Comparison of ENCODE assay signal across 8 mouse cellular contexts in genomic region chr11:43516344-43517021, GRCm38 (mm10). TPM values are rescaled to one million over a fixed set of nuclear protein-coding genes. Genes with fewer than 3 reads are reported as not detected.
DNase-seq lines count a peak whose midpoint lies in the region; ATAC-seq and TF ChIP-seq lines count a peak whose summit lies in the region.

No protein-coding gene starts in this region.

- no peaks in the 10 kb centered on the region for H3K36me3 ChIP-seq in E14TG2a.4 (ENCODE audit: insufficient read depth, low read length)
- H3K36me3 ChIP-seq in hindbrain, postnatal 0 days (ENCODE audit: insufficient read depth, low read length): no peaks in the 10 kb centered on the region
- no peaks in the 10 kb centered on the region for H3K36me3 ChIP-seq in lung, embryonic 15.5 days
- H3K36me3 ChIP-seq in stomach, embryonic 14.5 days (ENCODE audit: control insufficient read depth, insufficient read depth, low read length): no peaks in the 10 kb centered on the region

- ATAC-seq in hindbrain, postnatal 0 days: peak; percentile 33; the same call in 1 of the 2 replicates
- 0 out of 2 replicates have a peak, but pooled peaks have one; percentile 19 for ATAC-seq in lung, embryonic 15.5 days (ENCODE audit: borderline replicate concordance, extremely low read depth, low FRiP score, low TSS enrichment)
- ATAC-seq in stomach, embryonic 14.5 days (ENCODE audit: insufficient number of reproducible peaks, insufficient read depth, low FRiP score, low read depth): 0 out of 2 replicates have a peak, but pooled peaks have one; percentile 40

- WGBS in hindbrain, postnatal 0 days: 51% methylated on average over 8 of the region's 8 CpGs
- 28% methylated on average over 8 of the region's 8 CpGs for WGBS in lung, embryonic 15.5 days
- WGBS in stomach, embryonic 14.5 days: 31% methylated on average over 8 of the region's 8 CpGs

- intact Hi-C loops in gastrocnemius, postnatal 14 days (cut with DNase I; ENCODE audit: low total_unique reads): no loop called here

- peaks cover 41% of the 10 kb centered on the region for H3K4me1 ChIP-seq in E14TG2a.4 (replicated peaks; ENCODE audit: low read depth, low read length)
- H3K4me1 ChIP-seq in hindbrain, postnatal 0 days (ENCODE audit: insufficient read depth, low read length): no peaks in the 10 kb centered on the region
- H3K4me1 ChIP-seq in lung, embryonic 15.5 days: no peaks in the 10 kb centered on the region
- H3K4me1 ChIP-seq in stomach, embryonic 14.5 days (ENCODE audit: control insufficient read depth, insufficient read depth, low read length): no peaks in the 10 kb centered on the region

- peak; percentile 76 for TF ChIP-seq CTCF in E14TG2a.4 (conservative IDR thresholded peaks at IDR 0.05; ENCODE audit: low read length)
- TF ChIP-seq CTCF in hindbrain, postnatal 0 days (IDR thresholded peaks at IDR 0.05; ENCODE audit: low read depth): peak; percentile 62

- no peaks in the 10 kb centered on the region for H3K9me3 ChIP-seq in E14TG2a.4 (ENCODE audit: low read length)
- H3K9me3 ChIP-seq in hindbrain, postnatal 0 days (ENCODE audit: low read length): no peaks in the 10 kb centered on the region
- no peaks in the 10 kb centered on the region for H3K9me3 ChIP-seq in lung, embryonic 15.5 days
- no peaks in the 10 kb centered on the region for H3K9me3 ChIP-seq in stomach, embryonic 14.5 days (ENCODE audit: control insufficient read depth, low read depth, low read length)

- DNase-seq in gastrocnemius, postnatal 14 days: peak; percentile 36
- DNase-seq in gastrocnemius, postnatal 4 days (ENCODE audit: low spot score in 2 of 2): no peak
- DNase-seq in cerebellum, postnatal 25 days: peak; percentile 68 to 76
- DNase-seq in hindbrain, postnatal 0 days (ENCODE audit: low spot score): peak; percentile 31
- no peak for DNase-seq in T-cell, adult 2 months (ENCODE audit: low spot score)

- no peak overlapping the region for H3K9ac ChIP-seq in hindbrain, postnatal 0 days (replicated peaks; ENCODE audit: low read length)
- no peak overlapping the region for H3K9ac ChIP-seq in lung, embryonic 15.5 days
- H3K9ac ChIP-seq in stomach, embryonic 14.5 days (replicated peaks; ENCODE audit: low read depth, low read length): no peak overlapping the region

- H3K4me2 ChIP-seq in hindbrain, postnatal 0 days (ENCODE audit: low read depth, low read length): no peak overlapping the region
- no peak overlapping the region for H3K4me2 ChIP-seq in lung, embryonic 15.5 days
- no peak overlapping the region for H3K4me2 ChIP-seq in stomach, embryonic 14.5 days (replicated peaks; ENCODE audit: low read depth, low read length)

- H3K4me3 ChIP-seq in E14TG2a.4 (replicated peaks; ENCODE audit: low read length): no peak overlapping the region
- H3K4me3 ChIP-seq in hindbrain, postnatal 0 days (ENCODE audit: low read length): no peak overlapping the region
- no peak overlapping the region for H3K4me3 ChIP-seq in lung, embryonic 15.5 days
- no peak overlapping the region for H3K4me3 ChIP-seq in stomach, embryonic 14.5 days (ENCODE audit: low read depth, low read length)

- peaks cover 8% of the 10 kb centered on the region; the same call in 1 of the 2 replicates for H3K27me3 ChIP-seq in E14TG2a.4 (ENCODE audit: insufficient read depth, low read length)
- no peaks in the 10 kb centered on the region for H3K27me3 ChIP-seq in hindbrain, postnatal 0 days (ENCODE audit: insufficient read depth, low read length)
- H3K27me3 ChIP-seq in lung, embryonic 15.5 days: no peaks in the 10 kb centered on the region
- no peaks in the 10 kb centered on the region for H3K27me3 ChIP-seq in stomach, embryonic 14.5 days (ENCODE audit: control insufficient read depth, insufficient read depth, low read length)

- H3K27ac ChIP-seq in hindbrain, postnatal 0 days: no peak overlapping the region
- no peak overlapping the region for H3K27ac ChIP-seq in lung, embryonic 15.5 days
- no peak overlapping the region for H3K27ac ChIP-seq in stomach, embryonic 14.5 days (ENCODE audit: low read length)

RNA-seq across cellular contexts. Expression of gene Ccnjl, which starts 12.1 kb away (rescaled TPM):
- 1 to 10 TPM in 1 of 2 experiments, under 1 TPM in 1; 0.78 to 1.0 TPM for total RNA-seq in gastrocnemius, postnatal 14 days (2021)
- 1 to 10 TPM; 2.4 to 3.3 TPM for total RNA-seq in gastrocnemius, postnatal 4 days (2021)
- total RNA-seq in hindbrain, postnatal 0 days (2014; rRNA removed): 2.4 and 3.5 TPM in 2 replicates
- polyA plus RNA-seq in hindbrain, postnatal 0 days (2015; fragmentation: Nextera tagmentation; extraction: Ambion mirVana): 4.6 and 5.5 TPM in 2 replicates
- 22.6 and 23.3 TPM in 2 replicates for polyA plus RNA-seq in lung, embryonic 15.5 days (2015; fragmentation: Nextera tagmentation; extraction: Ambion mirVana)
- 18.1 and 20.0 TPM in 2 replicates for polyA plus RNA-seq in stomach, embryonic 14.5 days (2014; fragmentation: Nextera tagmentation; extraction: Ambion mirVana)

RNA-seq across cellular contexts. Expression of gene C1qtnf2, which starts 42.4 kb away (rescaled TPM):
- total RNA-seq in gastrocnemius, postnatal 14 days (2021): 10 to 100 TPM; 11.4 to 18.2 TPM
- 10 to 100 TPM; 41.2 to 45.0 TPM for total RNA-seq in gastrocnemius, postnatal 4 days (2021)
- 13.9 and 15.7 TPM in 2 replicates for total RNA-seq in hindbrain, postnatal 0 days (2014; rRNA removed)
- 21.5 and 21.6 TPM in 2 replicates for polyA plus RNA-seq in hindbrain, postnatal 0 days (2015; fragmentation: Nextera tagmentation; extraction: Ambion mirVana)
- polyA plus RNA-seq in lung, embryonic 15.5 days (2015; fragmentation: Nextera tagmentation; extraction: Ambion mirVana): 2.6 and 3.1 TPM in 2 replicates
- 7.9 and 9.3 TPM in 2 replicates for polyA plus RNA-seq in stomach, embryonic 14.5 days (2014; fragmentation: Nextera tagmentation; extraction: Ambion mirVana)

Comparison
In these comparisons a context has a peak if more than half of its experiments do, and no peak if none do; other contexts are left out.
1. DNase-seq: peak in gastrocnemius, postnatal 14 days (single experiment), cerebellum, postnatal 25 days (2 of 2) and hindbrain, postnatal 0 days (single experiment); none in gastrocnemius, postnatal 4 days (0 of 2) and T-cell, adult 2 months (single experiment).
2. Peak in every context shown above with its lines, with median percentiles within 50 percentile points of each other: ATAC-seq.